Mouse (Mus musculus) brain, embryonic 14.5 days (tissue): ENCODE measurements around the gene Maff.

ENCODE experiments used
- CTCF ChIP-seq: fragments of 200-500 bp; IDR thresholded peaks from 2 replicates; pipeline ENCODE4 v1.5.1; 2012; ENCODE audit warnings: inconsistent platforms, mild to moderate bottlenecking, moderate library complexity, borderline replicate concordance; ENCODE audit not compliant: insufficient read depth, insufficient read length; ENCODE audit errors: extremely low read depth
- POLR2A ChIP-seq: fragments of 200-500 bp; IDR thresholded peaks from 2 replicates; pipeline ENCODE4 v1.6.1; 2012; ENCODE audit warnings: mild to moderate bottlenecking, inconsistent platforms, borderline replicate concordance; ENCODE audit not compliant: poor library complexity, insufficient read depth, insufficient read length, severe bottlenecking; ENCODE audit errors: extremely low read depth

GRCm38 (mm10) chr15:79350866-79351265 lies 4.4 kb downstream of the Maff start:
- TF ChIP-seq POLR2A, result no peak
- no peak for TF ChIP-seq CTCF
